Mouse (Mus musculus): Measurements from ENCODE around the gene Frs3. TPM values are rescaled to one million over a fixed set of nuclear protein-coding genes. Genes with fewer than 3 reads are reported as not detected.

The Frs3 gene
- total RNA-seq, 2 experiments from 2014 or later = 27.5 to 31.0 TPM

DNA sequence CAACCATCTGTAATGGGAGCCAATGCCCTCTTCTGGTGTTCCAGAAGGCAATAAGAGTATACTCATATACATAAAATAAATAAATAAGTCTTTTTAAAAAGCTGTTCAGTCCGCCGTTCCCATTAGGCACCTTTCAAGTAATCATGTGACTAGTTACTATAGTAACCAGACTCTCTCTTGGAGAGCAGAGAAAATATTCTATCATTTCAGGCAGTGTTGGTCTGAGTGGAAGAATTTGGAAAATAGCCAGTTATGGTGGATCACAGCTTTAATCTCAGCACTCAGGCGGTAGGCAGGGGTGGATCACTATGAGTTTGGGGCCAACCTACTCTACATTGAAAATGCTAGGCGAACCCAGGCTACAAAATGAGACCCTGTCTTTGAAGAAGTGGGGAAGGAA is 19.7 kb upstream of the Frs3 start:
- H3K4me3 ChIP-seq = no peak overlapping the region
- TF ChIP-seq CTCF (IDR thresholded peaks at IDR 0.05) = no peak
- intact Hi-C loops (cut with DNase I) = no loop called here
- DNase-seq (ENCODE audit: extremely low spot score in 1 of 2, low spot score in 2 of 2) = no peak
- no peak overlapping the region for H3K27ac ChIP-seq

- no peak for TF ChIP-seq CTCF (IDR thresholded peaks at IDR 0.05)
- Histone ChIP-seq H3K27ac (peak overlapping the region; percentile 78), H3K4me3 (peak overlapping the region; percentile 57)
- intact Hi-C loops (cut with DNase I) = loop anchor here (5.0 kb wide), 2 partner anchors 45 to 160 kb away; no protein-coding TSS in a partner anchor
- no peak for DNase-seq (ENCODE audit: extremely low spot score in 1 of 2, low spot score in 2 of 2)
Measured at GRCm38 (mm10) chr17:47671988-47672310, 16.9 kb upstream of the Frs3 start.

DNA sequence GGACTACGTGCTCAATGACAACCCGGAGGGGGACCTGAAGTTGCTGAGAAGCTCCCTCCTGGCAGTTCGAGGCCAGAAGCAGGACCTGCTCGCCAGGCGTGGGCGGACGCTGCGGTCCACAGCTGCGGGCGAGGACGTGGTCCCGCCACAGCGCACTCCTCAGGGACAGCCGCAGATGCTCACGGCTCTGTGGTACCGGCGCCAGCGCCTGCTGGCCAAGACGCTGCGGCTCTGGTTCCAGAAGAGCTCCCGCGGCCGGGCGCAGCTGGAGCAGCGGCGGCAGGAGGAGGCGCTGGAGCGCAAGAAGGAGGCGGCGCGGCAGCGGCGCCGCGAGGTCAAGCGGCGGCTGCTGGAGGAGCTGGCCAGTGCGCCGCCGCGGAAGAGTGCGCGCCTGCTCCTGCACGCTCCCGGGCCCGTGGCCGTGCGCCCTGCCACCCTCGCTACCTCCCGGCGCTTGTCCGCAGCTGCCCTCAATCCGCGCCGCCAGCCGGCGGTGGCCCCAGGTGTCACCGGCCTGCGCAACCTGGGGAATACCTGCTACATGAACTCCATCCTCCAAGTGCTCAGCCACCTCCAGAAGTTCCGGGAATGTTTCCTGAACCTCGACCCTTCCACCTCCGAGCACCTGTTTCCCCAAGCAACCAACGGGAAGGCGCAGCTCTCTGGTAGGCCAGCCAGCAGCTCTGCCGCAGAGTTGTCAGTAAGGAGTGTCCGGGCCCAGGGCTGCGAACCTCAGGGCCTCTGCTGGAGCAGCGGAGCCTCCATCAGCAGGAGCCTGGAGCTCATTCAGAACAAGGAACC is 16.3 kb upstream of the Frs3 start:
- Histone ChIP-seq H3K4me3 (peak overlapping the region; percentile 57), H3K27ac (peak overlapping the region; percentile 78)
- TF ChIP-seq CTCF (IDR thresholded peaks at IDR 0.05) = peak; percentile 5
- DNase-seq (ENCODE audit: extremely low spot score in 1 of 2, low spot score in 2 of 2) = peak; percentile 55 to 61
- intact Hi-C loops (cut with DNase I) = loop anchor here (5.0 kb wide), 2 partner anchors 45 to 160 kb away; no protein-coding TSS in a partner anchor

GRCm38 (mm10) chr17:47676581-47676980 is 12.2 kb upstream of the Frs3 start:
- peak; percentile 91 for TF ChIP-seq CTCF (IDR thresholded peaks at IDR 0.05)
- intact Hi-C loops (cut with DNase I) = no loop called here
- Histone ChIP-seq H3K27ac (no peak overlapping the region), H3K4me3 (no peak overlapping the region)
- peak; percentile 74 to 79 for DNase-seq (ENCODE audit: extremely low spot score in 1 of 2, low spot score in 2 of 2)

- no peak overlapping the region for H3K27ac ChIP-seq
- no peak for DNase-seq (ENCODE audit: extremely low spot score in 1 of 2, low spot score in 2 of 2)
- no peak overlapping the region for H3K4me3 ChIP-seq
- intact Hi-C loops (cut with DNase I) = no loop called here
- TF ChIP-seq CTCF (IDR thresholded peaks at IDR 0.05) = no peak
Measured at GRCm38 (mm10) chr17:47678238-47678637, 10.6 kb upstream of the Frs3 start.

- intact Hi-C loops (cut with DNase I) = no loop called here
- no peak for DNase-seq (ENCODE audit: extremely low spot score in 1 of 2, low spot score in 2 of 2)
- H3K27ac ChIP-seq = no peak overlapping the region
- no peak overlapping the region for H3K4me3 ChIP-seq
- no peak for TF ChIP-seq CTCF (IDR thresholded peaks at IDR 0.05)
Measured at GRCm38 (mm10) chr17:47678702-47679101, 10.1 kb upstream of the Frs3 start.

DNA sequence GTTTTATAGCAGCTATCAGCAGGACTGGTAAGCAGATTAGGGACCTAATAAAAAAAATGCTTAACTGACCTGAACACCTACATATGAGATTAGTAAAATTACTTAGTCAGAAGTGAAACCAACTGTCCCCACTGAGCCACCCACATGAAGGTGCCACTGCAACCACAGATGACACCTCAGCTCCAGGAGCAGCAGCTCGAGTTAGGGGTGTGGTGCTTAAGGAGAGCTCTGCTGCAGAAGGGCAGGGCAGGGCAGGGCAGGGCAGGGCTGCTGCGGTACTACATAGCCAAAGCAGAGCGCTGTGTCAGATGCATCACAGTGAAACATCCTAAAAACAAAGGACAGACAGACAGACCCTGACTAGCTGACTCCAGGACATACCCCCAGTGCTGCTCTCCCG is 6.0 kb upstream of the Frs3 start:
- TF ChIP-seq CTCF (IDR thresholded peaks at IDR 0.05) = no peak
- intact Hi-C loops (cut with DNase I) = loop anchor here (10.0 kb wide), 1 partner anchor 318 kb away; the partner anchor contains the start of gene Mrps10
- Histone ChIP-seq H3K4me3 (no peak overlapping the region), H3K27ac (no peak overlapping the region)
- DNase-seq (ENCODE audit: extremely low spot score in 1 of 2, low spot score in 2 of 2) = no peak

- Histone ChIP-seq H3K27ac (peak overlapping the region; percentile 90), H3K4me3 (peak overlapping the region; percentile 93)
- intact Hi-C loops (cut with DNase I) = loop anchor here (5.0 to 10.0 kb wide), 3 partner anchors 75 to 323 kb away; partner anchors contain the start of genes Bysl, Gm20517, Med20 and Mrps10
- TF ChIP-seq CTCF (IDR thresholded peaks at IDR 0.05) = no peak
- peak; percentile 95 to 97 for DNase-seq (ENCODE audit: extremely low spot score in 1 of 2, low spot score in 2 of 2)
Measured at GRCm38 (mm10) chr17:47687409-47688343, 1.2 kb upstream of the Frs3 start.

- intact Hi-C loops (cut with DNase I) = loop anchor here (5.0 to 10.0 kb wide), 3 partner anchors 76 to 323 kb away; partner anchors contain the start of genes Bysl, Gm20517, Med20 and Mrps10
- peak within 1 kb of the TSS; percentile 93 for H3K4me3 ChIP-seq
- DNase-seq (ENCODE audit: extremely low spot score in 1 of 2, low spot score in 2 of 2) = no peak
- TF ChIP-seq CTCF (IDR thresholded peaks at IDR 0.05) = no peak
- peak within 1 kb of the TSS; percentile 90 for H3K27ac ChIP-seq
Measured at GRCm38 (mm10) chr17:47688344-47688607, 554 bp upstream of the Frs3 start, which contains the start of gene Tomm6. Gene Tomm6 (minus strand): TSS chr17:47688386.

- H3K27ac ChIP-seq = no peak overlapping the region; the same call in 1 of the 2 replicates
- H3K4me3 ChIP-seq = peak overlapping the region; percentile 93
- no peak for DNase-seq (ENCODE audit: extremely low spot score in 1 of 2, low spot score in 2 of 2)
- no peak; the same call in 1 of the 2 replicates for TF ChIP-seq CTCF (IDR thresholded peaks at IDR 0.05)
- intact Hi-C loops (cut with DNase I) = loop anchor here (5.0 to 10.0 kb wide), 3 partner anchors 78 to 325 kb away; partner anchors contain the start of genes Bysl, Gm20517, Med20 and Mrps10
Measured at GRCm38 (mm10) chr17:47689894-47690293, 1.1 kb downstream of the Frs3 start.

DNA sequence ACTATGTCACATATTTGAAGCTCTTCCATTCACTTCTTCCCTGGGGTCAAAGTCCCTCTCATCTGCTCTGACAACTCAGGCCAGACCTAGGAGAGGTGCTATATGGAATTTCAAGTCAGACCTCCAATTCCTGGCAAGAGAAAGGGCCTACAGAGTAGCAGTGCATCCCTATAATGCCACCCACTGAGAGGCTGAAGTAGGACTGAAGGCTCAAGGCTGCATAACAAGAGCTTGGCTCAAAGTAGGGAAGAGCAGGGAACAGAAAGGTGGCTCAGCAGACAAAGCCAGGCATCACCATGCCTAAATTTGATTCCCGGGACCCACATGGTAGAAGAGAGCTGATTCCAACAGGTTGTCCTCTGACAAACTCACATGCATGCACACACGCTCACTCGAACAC is 2.8 kb downstream of the Frs3 start:
- Histone ChIP-seq H3K4me3 (no peak overlapping the region), H3K27ac (no peak overlapping the region)
- TF ChIP-seq CTCF (IDR thresholded peaks at IDR 0.05) = no peak
- no peak for DNase-seq (ENCODE audit: extremely low spot score in 1 of 2, low spot score in 2 of 2)
- intact Hi-C loops (cut with DNase I) = no loop called here
